Mouse (Mus musculus) myocyte (in vitro differentiated cells): ENCODE measurements around the gene Dhrs7b.

Experiments
- POLR2A ChIP-seq: IDR thresholded peaks from one replicate; pipeline ENCODE4 v1.6.1; 2011; ENCODE audit warnings: low read depth, mild to moderate bottlenecking, control low read depth, moderate library complexity; ENCODE audit not compliant: insufficient read length
- TCF12 ChIP-seq: IDR thresholded peaks from one replicate; pipeline ENCODE4 v1.6.1; 2011; ENCODE audit warnings: mild to moderate bottlenecking, control low read depth; ENCODE audit not compliant: poor library complexity, insufficient read depth, severe bottlenecking

DNA sequence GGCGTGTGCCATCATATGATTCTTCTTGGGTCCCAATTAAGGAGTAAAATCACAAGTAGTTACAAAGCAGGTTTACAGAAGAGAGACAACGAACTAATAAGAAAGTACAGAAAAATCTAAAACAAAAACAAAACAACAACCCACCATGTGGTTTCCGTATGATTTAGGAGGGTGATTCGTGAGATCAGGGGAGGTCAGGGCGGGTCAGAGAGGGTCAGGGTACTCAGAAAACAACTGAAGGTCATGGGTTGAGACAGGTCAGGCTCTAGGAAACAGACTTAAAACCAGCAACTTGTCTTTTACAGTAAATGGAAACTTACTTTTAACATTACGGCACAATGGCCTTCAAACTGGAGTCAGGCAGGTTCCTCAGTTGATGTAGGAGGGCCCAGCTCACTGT lies 59.9 kb downstream of the Dhrs7b start:
- TF ChIP-seq POLR2A (no peak), TCF12 (no peak)
